Mouse (Mus musculus): ENCODE results near the gene Zfp943.
"Not testable (repeated sequence)": the region's sequence is repeated elsewhere in the genome, so short reads cannot be mapped to it uniquely, and the experiment has no call there.

The Zfp943 gene

GRCm38 (mm10) chr17:21962107-21962907 is at the start of gene Zfp943, which contains the start of gene Zfp942:
TSS of gene Zfp943 (plus strand) at chr17:21962552.
TSS of gene Zfp942 (minus strand) at chr17:21962464.
- peak; percentile 60 for DNase-seq (ENCODE audit: low read depth, low spot score)

- peak; percentile 13 for DNase-seq (ENCODE audit: low read depth, low spot score)
Measured at GRCm38 (mm10) chr17:21963302-21963701, 950 bp downstream of the Zfp943 start.

GRCm38 (mm10) chr17:22035594-22035993 is 73.2 kb downstream of the Zfp943 start:
- DNase-seq (ENCODE audit: low read depth, low spot score): not testable (repeated sequence)

GRCm38 (mm10) chr17:22049403-22049802 is 87.1 kb downstream of the Zfp943 start:
- no peak for DNase-seq (ENCODE audit: low read depth, low spot score)

- no peak for DNase-seq (ENCODE audit: low read depth, low spot score)
Measured at GRCm38 (mm10) chr17:22053211-22053610, 90.9 kb downstream of the Zfp943 start.

- DNase-seq (ENCODE audit: low read depth, low spot score): no peak
Measured at GRCm38 (mm10) chr17:22081031-22081631, 118.8 kb downstream of the Zfp943 start.

GRCm38 (mm10) chr17:22083224-22083623 is 120.9 kb downstream of the Zfp943 start:
- peak; percentile 6 for DNase-seq (ENCODE audit: low read depth, low spot score)

- no peak for DNase-seq (ENCODE audit: low read depth, low spot score)
Measured at GRCm38 (mm10) chr17:22118770-22119169, 156.4 kb downstream of the Zfp943 start.
